Mouse (Mus musculus) limb, embryonic 15.5 days (tissue): Measurements from ENCODE around the gene Phf23. TPM values are rescaled to one million over a fixed set of nuclear protein-coding genes. Genes with fewer than 3 reads are reported as not detected.
A peak's percentile ranks its signal among the peaks of the same experiment; 100 is the strongest.

Experiments
- ATAC-seq: fragments of 200-750 bp; cut with Nextera tagmentation; 2 replicates; pipeline ENCODE4 v1.8.0; 2017; ENCODE audit warnings: low read depth, moderate TSS enrichment; ENCODE audit not compliant: insufficient number of reproducible peaks, low FRiP score, low TSS enrichment
- H3K27ac ChIP-seq: fragments of 300-500 bp; sonication (generic); 2 replicates; pipeline ENCODE4 v1.5.1; 2015; ENCODE audit warnings: moderate library complexity, mild to moderate bottlenecking, inconsistent platforms
- H3K27me3 ChIP-seq: fragments of 300-500 bp; sonication (generic); 2 replicates; pipeline ENCODE4 v1.6.1; 2015; ENCODE audit warnings: inconsistent platforms
- H3K36me3 ChIP-seq: fragments of 300-500 bp; sonication (generic); 2 replicates; pipeline ENCODE4 v1.6.1; 2015; ENCODE audit warnings: inconsistent platforms
- H3K4me1 ChIP-seq: fragments of 300-500 bp; sonication (generic); 2 replicates; pipeline ENCODE4 v1.6.1; 2015; ENCODE audit warnings: inconsistent platforms
- H3K4me2 ChIP-seq: fragments of 300-500 bp; sonication (generic); 2 replicates; pipeline ENCODE4 v1.6.1; 2015; ENCODE audit warnings: mild to moderate bottlenecking, inconsistent platforms
- H3K4me3 ChIP-seq: fragments of 300-500 bp; sonication (generic); 2 replicates; pipeline ENCODE4 v1.5.1; 2015; ENCODE audit warnings: mild to moderate bottlenecking, inconsistent platforms
- H3K9ac ChIP-seq: fragments of 300-500 bp; sonication (generic); 2 replicates; pipeline ENCODE4 v1.6.1; 2015; ENCODE audit warnings: inconsistent platforms
- H3K9me3 ChIP-seq: fragments of 300-500 bp; sonication (generic); 2 replicates; pipeline ENCODE4 v1.6.1; 2016; ENCODE audit warnings: inconsistent platforms
- WGBS: fragments of 180-500 bp; shearing (Covaris S2); methylation state at CpG from one replicate; pipeline ENCODE4 v1.1.7; 2015; 5-methylcytosine and 5-hydroxymethylcytosine counted together
- polyA plus RNA-seq: library from polyadenylated mRNA; unstranded; fragments of >200 nt; fragmentation: Nextera tagmentation; extraction: Ambion mirVana; gene quantifications from 2 replicates; pipeline ENCODE4 v1.2.1, GENCODE M21; 2015

Gene Phf23
- polyA plus RNA-seq, 1 experiment from 2014 or later = 81.6 TPM

GRCm38 (mm10) chr11:69960616-69961015 lies 35.0 kb upstream of the Phf23 start:
- no peaks in the 10 kb centered on the region for H3K36me3 ChIP-seq
- no peak for ATAC-seq
- no peak overlapping the region for H3K9ac ChIP-seq
- H3K27me3 ChIP-seq = peaks cover 55% of the 10 kb centered on the region
- no peak overlapping the region for H3K4me2 ChIP-seq
- WGBS = 40% methylated on average over 5 of the region's 5 CpGs
- H3K4me1 ChIP-seq = peaks cover 8% of the 10 kb centered on the region
- H3K4me3 ChIP-seq = no peak overlapping the region
- H3K27ac ChIP-seq = no peak overlapping the region
- no peaks in the 10 kb centered on the region for H3K9me3 ChIP-seq

GRCm38 (mm10) chr11:69961841-69962240 lies 33.7 kb upstream of the Phf23 start:
- Histone ChIP-seq H3K36me3 (no peaks in the 10 kb centered on the region), H3K9me3 (no peaks in the 10 kb centered on the region), H3K9ac (no peak overlapping the region), H3K4me1 (peaks cover 20% of the 10 kb centered on the region), H3K4me3 (no peak overlapping the region), H3K27ac (no peak overlapping the region), H3K27me3 (peaks cover 68% of the 10 kb centered on the region), H3K4me2 (no peak overlapping the region)
- 28% methylated on average over 5 of the region's 5 CpGs for WGBS
- no peak for ATAC-seq

- 10% methylated on average over 24 of the region's 24 CpGs for WGBS
- H3K36me3 ChIP-seq = peaks cover 19% of the 10 kb centered on the region
- H3K9ac ChIP-seq = no peak within 1 kb of the TSS
- H3K27me3 ChIP-seq = peaks cover 65% of the 10 kb centered on the region
- no peak within 1 kb of the TSS for H3K27ac ChIP-seq
- H3K9me3 ChIP-seq = no peaks in the 10 kb centered on the region
- no peak for ATAC-seq
- peak within 1 kb of the TSS; percentile 72 for H3K4me2 ChIP-seq
- peak within 1 kb of the TSS; percentile 39 for H3K4me3 ChIP-seq
- H3K4me1 ChIP-seq = peaks cover 24% of the 10 kb centered on the region
These were observed 30.8 kb upstream of the Phf23 start, which contains the start of gene Cldn7 for GRCm38 (mm10) chr11:69964650-69965270. Gene Cldn7 (plus strand): TSS chr11:69964779.

DNA sequence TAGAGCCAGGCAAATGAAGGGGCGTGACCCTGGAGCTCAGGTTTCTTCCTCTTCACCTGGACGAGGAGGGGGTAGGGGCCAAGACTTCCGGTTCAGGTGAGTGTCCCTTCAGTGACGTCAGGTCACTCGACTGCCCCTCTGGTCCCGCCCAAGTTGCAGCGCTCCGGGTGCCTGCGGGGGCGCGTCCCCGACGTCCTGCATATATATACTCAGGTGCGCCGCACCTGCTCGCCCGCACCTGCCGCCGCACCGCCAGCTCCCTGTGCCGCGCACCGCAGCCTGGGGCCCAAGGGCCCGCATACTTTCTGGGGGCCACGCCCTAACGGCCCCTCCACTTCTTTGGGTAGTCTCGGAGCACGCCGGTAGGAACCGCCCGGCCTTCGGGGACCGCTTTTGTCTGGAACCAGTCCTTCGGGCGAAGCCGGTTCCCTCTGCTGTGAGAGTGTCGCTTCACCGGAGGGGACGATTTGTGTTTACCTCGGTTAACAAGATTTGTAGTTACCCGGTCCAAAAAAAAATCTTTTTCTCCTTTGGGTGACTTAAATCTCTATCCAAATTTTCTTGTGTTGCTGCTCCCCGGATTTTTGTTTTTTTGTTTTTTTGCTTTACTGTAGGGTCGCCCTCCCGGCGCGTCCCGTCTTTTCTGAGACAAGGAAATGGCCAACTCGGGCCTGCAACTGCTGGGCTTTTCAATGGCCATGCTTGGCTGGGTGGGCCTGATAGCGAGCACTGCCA lies 30.1 kb upstream of the Phf23 start:
- Histone ChIP-seq H3K9me3 (no peaks in the 10 kb centered on the region), H3K4me1 (peaks cover 24% of the 10 kb centered on the region), H3K9ac (no peak overlapping the region), H3K4me3 (peak overlapping the region; percentile 39), H3K27me3 (peaks cover 60% of the 10 kb centered on the region), H3K27ac (no peak overlapping the region), H3K4me2 (peak overlapping the region; percentile 72), H3K36me3 (peaks cover 25% of the 10 kb centered on the region)
- no peak for ATAC-seq
- 3% methylated on average over 49 of the region's 49 CpGs for WGBS

- Histone ChIP-seq H3K9me3 (no peaks in the 10 kb centered on the region), H3K36me3 (peaks cover 29% of the 10 kb centered on the region), H3K9ac (peak overlapping the region; percentile 45), H3K27me3 (peaks cover 58% of the 10 kb centered on the region), H3K4me3 (peak overlapping the region; percentile 39), H3K4me2 (peak overlapping the region; percentile 72), H3K27ac (no peak overlapping the region), H3K4me1 (peaks cover 24% of the 10 kb centered on the region)
- WGBS = 2% methylated on average over 58 of the region's 59 CpGs
- peak; percentile 57; the same call in 1 of the 2 replicates for ATAC-seq
These were observed 29.3 kb upstream of the Phf23 start for GRCm38 (mm10) chr11:69966006-69966859.

DNA sequence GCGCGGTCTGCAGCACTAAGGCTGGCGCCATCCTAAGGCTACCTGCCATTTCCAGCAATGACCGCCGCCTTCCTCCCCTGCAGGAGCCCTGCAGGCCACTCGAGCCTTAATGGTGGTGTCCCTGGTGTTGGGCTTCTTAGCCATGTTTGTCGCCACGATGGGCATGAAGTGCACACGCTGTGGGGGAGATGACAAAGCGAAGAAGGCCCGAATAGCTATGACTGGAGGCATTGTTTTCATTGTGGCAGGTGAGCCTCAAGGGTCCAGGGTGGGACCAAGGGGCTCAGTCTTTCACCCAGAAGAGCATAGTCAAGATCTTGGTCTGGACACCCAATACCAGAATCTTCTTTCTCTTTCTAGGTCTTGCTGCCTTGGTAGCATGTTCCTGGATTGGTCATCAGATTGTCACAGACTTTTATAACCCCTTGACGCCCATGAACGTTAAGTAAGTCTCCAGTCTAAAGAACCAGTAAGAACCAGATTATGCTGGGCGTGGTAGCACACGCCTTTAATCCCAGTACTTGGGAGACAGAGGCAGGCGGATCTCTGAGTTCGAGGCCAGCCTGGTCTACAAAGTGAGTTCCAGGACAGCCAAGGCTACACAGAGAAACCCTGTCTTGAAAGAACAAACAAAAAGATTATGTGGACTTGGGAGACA lies 28.6 kb upstream of the Phf23 start:
- Histone ChIP-seq H3K9me3 (no peaks in the 10 kb centered on the region), H3K27me3 (peaks cover 56% of the 10 kb centered on the region), H3K4me3 (peak overlapping the region; percentile 39), H3K4me2 (peak overlapping the region; percentile 72), H3K36me3 (peaks cover 37% of the 10 kb centered on the region), H3K4me1 (peaks cover 24% of the 10 kb centered on the region), H3K9ac (peak overlapping the region; percentile 45; the same call in 1 of the 2 replicates), H3K27ac (no peak overlapping the region)
- 41% methylated on average over 17 of the region's 17 CpGs for WGBS
- ATAC-seq = no peak

DNA sequence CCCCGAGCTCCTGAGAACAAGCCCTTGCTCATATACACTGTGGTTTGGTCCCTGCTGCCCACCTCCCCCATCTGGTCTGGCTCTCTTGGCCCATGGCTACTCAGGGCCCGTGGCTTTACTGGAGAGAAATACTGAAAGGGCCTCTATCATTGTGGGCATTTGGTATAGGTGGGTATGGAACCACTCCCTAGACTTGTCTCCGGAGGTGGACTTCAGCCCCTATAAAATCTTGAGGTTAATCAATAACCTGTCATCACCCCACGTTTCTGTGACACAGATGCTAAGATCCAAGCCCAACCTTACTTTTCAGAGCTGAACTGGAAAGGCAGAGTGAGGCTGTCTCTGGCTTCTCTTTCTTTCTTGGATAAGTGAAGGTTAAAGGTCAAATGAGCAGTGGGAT lies 26.8 kb upstream of the Phf23 start:
- H3K4me1 ChIP-seq = peaks cover 24% of the 10 kb centered on the region
- no peak overlapping the region for H3K4me3 ChIP-seq
- no peaks in the 10 kb centered on the region for H3K9me3 ChIP-seq
- 80% methylated on average over 4 of the region's 4 CpGs for WGBS
- H3K4me2 ChIP-seq = no peak overlapping the region
- ATAC-seq = no peak
- peaks cover 54% of the 10 kb centered on the region for H3K36me3 ChIP-seq
- no peak overlapping the region for H3K27ac ChIP-seq
- no peak overlapping the region for H3K9ac ChIP-seq
- peaks cover 38% of the 10 kb centered on the region for H3K27me3 ChIP-seq

- 81% methylated on average over 6 of the region's 6 CpGs for WGBS
- no peak overlapping the region for H3K9ac ChIP-seq
- no peak overlapping the region for H3K27ac ChIP-seq
- no peak overlapping the region for H3K4me2 ChIP-seq
- peaks cover 24% of the 10 kb centered on the region for H3K27me3 ChIP-seq
- H3K9me3 ChIP-seq = no peaks in the 10 kb centered on the region
- no peak overlapping the region for H3K4me3 ChIP-seq
- H3K36me3 ChIP-seq = peaks cover 68% of the 10 kb centered on the region
- peaks cover 20% of the 10 kb centered on the region for H3K4me1 ChIP-seq
- no peak for ATAC-seq
These were observed 25.4 kb upstream of the Phf23 start for GRCm38 (mm10) chr11:69970222-69970621.

DNA sequence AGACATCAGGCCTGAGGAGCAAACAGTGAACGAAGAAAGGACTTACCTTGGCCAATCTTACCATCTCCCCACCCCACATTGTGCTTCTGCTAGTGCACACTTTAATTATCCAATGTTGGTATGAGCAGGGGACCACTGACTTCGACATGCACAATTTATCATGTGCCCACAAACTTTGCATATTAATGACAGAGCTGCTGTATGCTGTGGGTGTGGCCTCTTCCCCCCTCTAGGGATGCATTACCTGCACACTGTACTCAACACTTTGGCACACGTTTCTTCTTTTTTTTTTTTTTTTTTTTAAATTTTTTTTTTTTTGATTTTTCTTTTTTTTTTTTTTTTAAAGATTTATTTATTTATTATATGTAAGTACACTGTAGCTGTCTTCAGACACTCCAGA lies 24.8 kb upstream of the Phf23 start:
- Histone ChIP-seq H3K27ac (no peak overlapping the region), H3K4me2 (no peak overlapping the region), H3K9me3 (no peaks in the 10 kb centered on the region), H3K27me3 (peaks cover 19% of the 10 kb centered on the region), H3K4me3 (no peak overlapping the region), H3K9ac (no peak overlapping the region), H3K36me3 (peaks cover 72% of the 10 kb centered on the region), H3K4me1 (peaks cover 14% of the 10 kb centered on the region)
- 78% methylated on average over 3 of the region's 3 CpGs for WGBS
- no peak for ATAC-seq

DNA sequence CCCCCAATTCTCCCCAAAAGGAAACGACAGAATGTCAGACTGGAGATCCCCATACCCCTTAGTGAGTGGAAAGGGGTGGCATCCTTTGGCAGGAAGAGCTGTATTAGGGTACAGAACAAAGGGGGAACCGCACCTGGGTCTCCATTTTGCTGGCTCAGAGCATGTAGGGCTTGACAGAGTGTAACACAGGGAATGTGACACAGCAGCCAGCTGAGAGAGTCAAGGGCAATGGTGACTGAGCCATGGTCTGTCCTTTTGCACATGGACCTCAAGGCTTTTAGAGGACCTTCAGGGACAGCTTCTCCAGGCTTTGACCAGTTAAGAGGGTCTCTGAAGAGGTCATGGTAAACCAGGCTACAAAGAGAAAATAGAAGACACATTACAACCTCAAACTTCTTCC lies 20.7 kb upstream of the Phf23 start:
- Histone ChIP-seq H3K9me3 (no peaks in the 10 kb centered on the region), H3K4me3 (no peak overlapping the region), H3K4me2 (no peak overlapping the region), H3K27ac (no peak overlapping the region), H3K4me1 (peaks cover 6% of the 10 kb centered on the region), H3K9ac (no peak overlapping the region), H3K36me3 (peaks cover 81% of the 10 kb centered on the region), H3K27me3 (no peaks in the 10 kb centered on the region)
- no peak for ATAC-seq
- WGBS = 98% methylated on average over 2 of the region's 2 CpGs

- H3K36me3 ChIP-seq = peaks cover 71% of the 10 kb centered on the region
- no peak overlapping the region for H3K27ac ChIP-seq
- no peak overlapping the region for H3K4me2 ChIP-seq
- no peak overlapping the region for H3K9ac ChIP-seq
- H3K4me1 ChIP-seq = peaks cover 6% of the 10 kb centered on the region
- H3K9me3 ChIP-seq = no peaks in the 10 kb centered on the region
- no peak overlapping the region for H3K4me3 ChIP-seq
- H3K27me3 ChIP-seq = no peaks in the 10 kb centered on the region
- WGBS = 90% methylated on average over 4 of the region's 4 CpGs
- ATAC-seq = no peak
These were observed 19.3 kb upstream of the Phf23 start for GRCm38 (mm10) chr11:69976271-69976670.
